Mouse (Mus musculus) spleen, adult 2 months (tissue): ENCODE data around the gene Shc2.

Experiments
- CTCF ChIP-seq: fragments of 200-500 bp; IDR thresholded peaks from 2 replicates; pipeline ENCODE4 v1.5.1; 2011; ENCODE audit warnings: mild to moderate bottlenecking, inconsistent platforms; ENCODE audit not compliant: insufficient read depth, insufficient read length, insufficient replicate concordance; ENCODE audit errors: extremely low read depth
- POLR2A ChIP-seq: fragments of 200-500 bp; IDR thresholded peaks from 2 replicates; pipeline ENCODE4 v1.6.1; 2011; ENCODE audit warnings: low read depth, low read length, inconsistent platforms

- TF ChIP-seq CTCF (no peak), POLR2A (no peak)
Measured at GRCm38 (mm10) chr10:79616376-79616775, 21.3 kb downstream of the Shc2 start.
